ENCODE assay signal across 10 mouse cellular contexts in genomic region chr5:102110031-102110430, GRCm38 (mm10). TPM values are rescaled to one million over a fixed set of nuclear protein-coding genes. Genes with fewer than 3 reads are reported as not detected.
A peak's percentile ranks its signal among the peaks of the same experiment; 100 is the strongest.
DNase-seq lines count a peak whose midpoint lies in the region; ATAC-seq lines count a peak whose summit lies in the region.
"Had no signal": no experiment of that assay in that cellular context is flagged by ENCODE, and none has a peak within 500 bp of the region (broad histone marks: within the 10 kb centered on the region; RNA-seq: fewer than 3 reads in every experiment).

No protein-coding gene starts in this region.

- no peak overlapping the region for H3K4me3 ChIP-seq in hindbrain, embryonic 16.5 days (ENCODE audit: low read length)

- no peak overlapping the region for H3K9ac ChIP-seq in hindbrain, embryonic 16.5 days (ENCODE audit: low read depth, low read length)

- no peak overlapping the region for H3K4me2 ChIP-seq in hindbrain, embryonic 16.5 days (ENCODE audit: low read length)

- no peaks in the 10 kb centered on the region for H3K27me3 ChIP-seq in hindbrain, embryonic 16.5 days (replicated peaks; ENCODE audit: control insufficient read depth, insufficient read depth, low read length)

- DNase-seq in retina, embryonic 14.5 days (ENCODE audit: low spot score) = peak; percentile 60
- no peak for DNase-seq in retina, postnatal 1 day
- peak; percentile 8 for DNase-seq in left cerebral cortex, postnatal 4 days
- DNase-seq in kidney, adult 9 months = no peak
- DNase-seq in heart, adult 9 months (ENCODE audit: low spot score in 2 of 2) = no peak
- DNase-seq in thymus, adult 18-20 months = no peak
- DNase-seq: heart, adult 11 months had no signal

- 39% methylated on average over 7 of the region's 7 CpGs for WGBS in hindbrain, embryonic 16.5 days

- H3K4me1 ChIP-seq in hindbrain, embryonic 16.5 days (ENCODE audit: control insufficient read depth, insufficient read depth, low read depth, low read length) = peaks cover 7% of the 10 kb centered on the region; the same call in 1 of the 2 replicates

- intact Hi-C loops in left cerebral cortex, postnatal 4 days (cut with DNase I) = no loop called here

- peak; percentile 71 for ATAC-seq in hindbrain, embryonic 16.5 days
- no peak for ATAC-seq in erythroblast, adult 5-6 weeks (replicated peaks; ENCODE audit: low FRiP score, poor library complexity, severe bottlenecking)
- ATAC-seq: lung, postnatal 0 days had no signal

- H3K27ac ChIP-seq in hindbrain, embryonic 16.5 days (ENCODE audit: low read depth, low read length) = 0 out of 2 replicates have a peak overlapping the region, but pooled peaks have one; percentile 29

- no peaks in the 10 kb centered on the region for H3K36me3 ChIP-seq in hindbrain, embryonic 16.5 days (ENCODE audit: control insufficient read depth, insufficient read depth, low read length)

- H3K9me3 ChIP-seq in hindbrain, embryonic 16.5 days (ENCODE audit: control insufficient read depth, low read length) = no peaks in the 10 kb centered on the region

RNA-seq across cellular contexts. Expression of gene Wdfy3, which starts 40.3 kb away (rescaled TPM):
- 22.5 and 25.4 TPM in 2 replicates for polyA plus RNA-seq in hindbrain, embryonic 16.5 days (2015; fragmentation: Nextera tagmentation; extraction: Ambion mirVana)
- 100 to 1,000 TPM; 118 TPM for total RNA-seq in left cerebral cortex, postnatal 4 days (2021)
- total RNA-seq in erythroblast, adult 5-6 weeks (2015; ENCODE audit: low replicate concordance) = 4.0 and 5.4 TPM in 2 replicates
- 7.4 and 10.6 TPM in 2 replicates for total RNA-seq in erythroblast, adult 5-6 weeks (2017; ENCODE audit: low replicate concordance)

Comparison
In these comparisons a context has a peak if more than half of its experiments do, and no peak if none do; other contexts are left out.
1. DNase-seq: peak in retina, embryonic 14.5 days (single experiment) and left cerebral cortex, postnatal 4 days (single experiment); none in retina, postnatal 1 day (single experiment), kidney, adult 9 months (single experiment), heart, adult 9 months (0 of 2) and thymus, adult 18-20 months (0 of 2).
2. RNA of gene Wdfy3, which starts 40.3 kb away (total RNA-seq): 118 TPM in left cerebral cortex, postnatal 4 days; 4.0 to 10.6 TPM in erythroblast, adult 5-6 weeks; every median in the first group is over 10 times any median in the second.